Mouse (Mus musculus) cortical plate, adult 2 months (tissue): ENCODE measurements around the gene Arhgap40. TPM values are rescaled to one million over a fixed set of nuclear protein-coding genes. Genes with fewer than 3 reads are reported as not detected.

ENCODE experiments used
- H3K27ac ChIP-seq: fragments of 200-500 bp; 2 replicates; pipeline ENCODE4 v1.5.1; 2012; ENCODE audit warnings: low read length, control low read depth, inconsistent platforms; ENCODE audit not compliant: insufficient read depth
- H3K4me1 ChIP-seq: fragments of 200-500 bp; 2 replicates; pipeline ENCODE4 v1.6.1; 2011; ENCODE audit warnings: low read length; ENCODE audit not compliant: control insufficient read depth, insufficient read depth
- H3K4me3 ChIP-seq: fragments of 200-500 bp; 2 replicates; pipeline ENCODE4 v1.5.1; 2011; ENCODE audit warnings: mild to moderate bottlenecking, low read length, control low read depth; ENCODE audit not compliant: insufficient read depth
- CTCF ChIP-seq: fragments of 200-500 bp; IDR thresholded peaks from 2 replicates; pipeline ENCODE4 v1.5.1; 2011; ENCODE audit warnings: mild to moderate bottlenecking, control low read depth, low read length; ENCODE audit not compliant: insufficient read depth; ENCODE audit errors: extremely low read depth
- POLR2A ChIP-seq: fragments of 200-500 bp; IDR thresholded peaks from 2 replicates; pipeline ENCODE4 v1.6.1; 2011; ENCODE audit warnings: mild to moderate bottlenecking, low read length, control low read depth; ENCODE audit not compliant: insufficient read depth; ENCODE audit errors: extremely low read depth
- polyA plus RNA-seq: library from polyadenylated mRNA; depleted of rRNA; stranded (reverse); fragments of >200 nt; gene quantifications from 2 replicates; pipeline ENCODE4 v1.2.3, GENCODE M21; 2012; rRNA removed

Gene Arhgap40
- 1.3 TPM in 2 replicates for polyA plus RNA-seq

DNA sequence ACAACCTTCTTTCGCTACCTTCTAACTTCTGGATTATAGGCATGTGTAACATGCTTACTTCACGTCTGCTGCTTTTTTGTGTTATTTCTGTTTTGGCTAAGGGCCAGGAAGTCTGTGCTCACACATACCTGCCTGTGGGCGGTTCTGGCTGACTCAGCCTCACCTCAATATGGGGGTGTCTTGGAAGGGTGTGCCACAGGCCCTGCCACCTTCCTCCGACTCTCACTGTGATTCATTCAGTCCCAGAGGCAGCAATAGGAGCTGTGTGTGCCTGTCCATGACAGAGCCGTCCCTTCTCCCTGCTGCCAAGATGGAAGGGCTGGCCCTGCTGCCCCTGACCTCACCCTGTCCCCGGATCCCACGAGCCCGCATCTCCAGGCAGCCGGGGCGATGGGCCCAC, at the start of gene Arhgap40:
Arhgap40 (plus strand) TSS at position 269 of the 400 bp plus-strand sequence.
- Histone ChIP-seq H3K4me1 (no peaks in the 10 kb centered on the region), H3K4me3 (no peak within 1 kb of the TSS), H3K27ac (no peak within 1 kb of the TSS)
- no peak for TF ChIP-seq CTCF
- no peak for TF ChIP-seq POLR2A

DNA sequence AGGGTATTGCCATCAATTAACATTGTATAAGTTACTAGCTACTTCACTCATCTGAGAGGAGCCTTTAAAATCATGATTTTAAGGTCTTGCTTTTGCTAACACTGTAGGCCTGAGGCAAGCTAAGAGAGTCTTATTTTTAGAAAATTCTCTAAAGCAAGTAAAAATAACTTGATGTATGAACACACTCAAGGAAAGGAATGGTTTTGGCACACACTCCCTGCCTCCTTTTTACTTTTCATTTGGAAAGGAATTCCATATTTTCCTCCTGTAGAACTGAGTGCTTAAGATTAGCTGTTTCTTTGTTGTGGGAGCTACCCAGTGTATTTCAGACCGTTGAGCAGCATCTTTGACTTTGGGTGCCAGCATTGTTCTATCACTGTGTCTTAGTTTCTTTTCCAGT, 38.4 kb upstream of the Arhgap40 start:
- H3K27ac ChIP-seq, result peak overlapping the region; percentile 81; the same call in 1 of the 2 replicates

DNA sequence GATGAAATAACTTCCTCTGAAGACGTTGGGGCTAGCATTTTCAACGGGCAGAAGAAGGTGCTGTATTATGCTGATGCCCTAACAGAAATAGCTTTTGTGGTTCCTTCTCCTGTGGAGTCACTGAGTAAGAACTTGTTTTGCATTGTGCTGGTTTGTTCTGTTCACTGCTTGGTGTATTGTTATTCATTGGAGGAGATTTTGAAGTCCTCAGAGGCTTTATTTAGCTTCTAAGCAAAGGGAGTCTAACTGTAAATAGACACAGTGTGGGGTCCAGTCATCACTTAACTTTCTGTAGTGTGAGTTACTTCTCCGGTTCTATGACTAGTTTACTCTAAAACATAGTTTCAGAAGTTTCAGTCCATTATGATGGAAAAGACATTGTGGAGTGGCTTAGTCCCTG, 35.0 kb upstream of the Arhgap40 start:
- peaks cover 3% of the 10 kb centered on the region for H3K4me1 ChIP-seq

More for the DNA sequence above, 38.4 kb upstream of the Arhgap40 start:
- no peak for TF ChIP-seq CTCF
- TF ChIP-seq POLR2A, result no peak
- peaks cover 3% of the 10 kb centered on the region for H3K4me1 ChIP-seq
- no peak overlapping the region for H3K4me3 ChIP-seq

DNA sequence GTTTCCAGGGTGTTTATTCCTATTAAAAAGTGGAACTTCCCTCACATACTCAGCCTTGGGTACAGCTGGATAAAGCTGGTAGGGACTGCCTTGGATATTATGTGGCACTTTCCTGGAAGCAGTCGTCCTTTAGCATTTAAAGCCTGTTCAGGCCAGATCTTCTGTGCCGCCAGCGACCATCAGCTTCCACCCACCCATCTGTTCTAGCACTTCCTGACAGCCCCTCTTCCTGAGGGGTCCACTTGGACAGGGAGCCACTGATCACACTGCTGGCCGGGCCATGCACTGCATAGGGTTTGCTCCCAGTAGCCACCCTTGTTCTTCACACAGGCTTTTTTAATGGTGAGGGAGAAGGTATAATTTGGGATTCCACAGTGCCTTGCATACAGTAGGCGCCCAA, 14.1 kb upstream of the Arhgap40 start:
- H3K27ac ChIP-seq, result no peak overlapping the region
- H3K4me1 ChIP-seq, result no peaks in the 10 kb centered on the region
- TF ChIP-seq POLR2A (no peak), CTCF (no peak)
- H3K4me3 ChIP-seq, result no peak overlapping the region

More for the DNA sequence above, 35.0 kb upstream of the Arhgap40 start:
- TF ChIP-seq POLR2A (no peak), CTCF (no peak)
- Histone ChIP-seq H3K4me3 (no peak overlapping the region), H3K27ac (no peak overlapping the region)

DNA sequence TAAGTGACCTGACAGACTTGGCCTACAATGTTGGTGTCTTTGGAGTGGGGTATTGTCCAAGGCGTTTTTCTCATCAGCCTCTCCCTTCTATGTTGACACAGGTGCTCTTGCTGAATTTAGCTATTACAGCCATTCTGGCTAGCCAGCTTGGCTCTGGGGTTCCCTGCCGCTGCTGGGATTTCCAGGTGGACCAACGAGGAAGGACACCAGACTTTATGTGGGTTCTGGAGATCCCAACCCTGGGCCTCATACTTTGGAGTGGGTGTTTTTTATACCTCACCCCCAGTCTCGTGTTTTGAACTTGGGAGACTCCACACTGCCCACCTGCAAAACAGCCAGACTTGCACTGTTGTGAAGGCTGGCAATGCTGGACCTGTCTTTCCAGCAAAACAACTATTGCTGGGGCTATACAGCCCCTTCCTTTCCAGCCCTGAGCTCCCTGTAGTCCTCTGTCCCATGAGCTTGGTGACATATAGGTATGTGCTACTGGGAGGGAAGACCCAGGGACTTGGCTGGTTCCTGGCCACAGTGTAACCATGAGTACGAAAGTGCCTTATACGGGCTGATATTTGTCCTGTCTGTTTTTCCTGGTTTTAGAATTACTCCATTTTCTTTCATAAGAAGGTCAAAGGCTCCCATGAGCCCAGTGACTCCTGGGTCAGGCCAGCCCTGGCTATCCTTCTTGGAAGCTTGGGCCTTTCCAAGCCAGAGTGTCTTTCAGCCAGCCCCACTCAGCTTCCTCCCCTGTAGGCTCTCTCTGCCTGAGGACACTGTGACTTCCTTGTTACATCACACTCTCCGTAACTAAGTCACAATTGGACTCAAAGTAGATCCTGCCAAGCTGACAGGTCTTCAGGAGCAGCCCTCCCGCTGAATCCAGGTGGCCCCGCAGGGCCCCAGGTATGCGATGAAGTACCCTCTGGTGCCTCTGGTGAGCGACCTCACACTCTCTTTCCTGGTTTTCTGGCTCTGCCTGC, 10.5 kb upstream of the Arhgap40 start, which contains the start of gene Adig:
Adig (plus strand) TSS at position 777 of the 977 bp plus-strand sequence.
- no peaks in the 10 kb centered on the region for H3K4me1 ChIP-seq
- TF ChIP-seq POLR2A (no peak), CTCF (no peak)

DNA sequence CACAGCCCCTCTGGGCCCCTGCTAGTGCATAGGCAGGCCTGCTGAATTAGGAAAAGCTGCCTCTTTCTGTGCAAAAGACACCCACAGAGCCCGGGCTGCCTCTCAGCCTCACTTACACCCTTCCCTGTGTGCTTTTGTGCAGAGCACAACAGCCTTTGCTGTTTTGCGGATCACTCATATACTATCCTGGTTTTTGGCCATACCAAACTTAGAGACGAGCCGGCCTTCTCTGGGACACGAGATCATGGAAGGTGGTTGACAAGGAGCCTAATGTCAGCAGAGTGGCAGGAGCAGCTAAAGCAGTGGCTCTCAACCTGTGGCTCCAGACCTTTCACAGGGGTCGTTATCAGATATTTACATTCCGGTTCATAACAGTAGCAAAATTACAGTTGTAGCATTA, 9.4 kb upstream of the Arhgap40 start:
- TF ChIP-seq POLR2A, result no peak
- no peak for TF ChIP-seq CTCF
- no peak overlapping the region for H3K4me3 ChIP-seq
- no peaks in the 10 kb centered on the region for H3K4me1 ChIP-seq
- H3K27ac ChIP-seq, result no peak overlapping the region

More for the DNA sequence above, 10.5 kb upstream of the Arhgap40 start, which contains the start of gene Adig:
- Histone ChIP-seq H3K27ac (no peak within 1 kb of the TSS), H3K4me3 (no peak within 1 kb of the TSS)

DNA sequence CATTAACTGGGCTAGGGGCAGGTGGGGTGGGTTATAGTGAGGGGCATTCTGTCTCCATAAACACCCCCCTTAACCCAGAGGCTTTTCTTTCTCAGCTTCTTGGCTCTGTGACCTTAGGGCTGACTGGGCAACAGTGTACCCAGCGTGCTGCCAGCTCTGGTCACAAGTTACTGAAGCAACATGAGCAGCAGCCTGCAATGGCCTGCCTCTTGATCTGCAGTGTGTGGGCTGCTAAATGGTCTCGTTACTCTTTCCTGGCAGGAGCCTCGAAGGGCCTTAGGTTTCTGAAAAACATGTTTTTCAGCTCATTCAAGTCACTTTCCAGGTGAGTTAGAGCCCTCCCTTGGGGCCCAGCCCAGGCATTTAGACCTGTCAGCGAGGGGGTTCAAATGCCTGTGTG, 8.9 kb upstream of the Arhgap40 start:
- no peaks in the 10 kb centered on the region for H3K4me1 ChIP-seq
- TF ChIP-seq CTCF (no peak), POLR2A (no peak)
- no peak overlapping the region for H3K27ac ChIP-seq
- no peak overlapping the region for H3K4me3 ChIP-seq

DNA sequence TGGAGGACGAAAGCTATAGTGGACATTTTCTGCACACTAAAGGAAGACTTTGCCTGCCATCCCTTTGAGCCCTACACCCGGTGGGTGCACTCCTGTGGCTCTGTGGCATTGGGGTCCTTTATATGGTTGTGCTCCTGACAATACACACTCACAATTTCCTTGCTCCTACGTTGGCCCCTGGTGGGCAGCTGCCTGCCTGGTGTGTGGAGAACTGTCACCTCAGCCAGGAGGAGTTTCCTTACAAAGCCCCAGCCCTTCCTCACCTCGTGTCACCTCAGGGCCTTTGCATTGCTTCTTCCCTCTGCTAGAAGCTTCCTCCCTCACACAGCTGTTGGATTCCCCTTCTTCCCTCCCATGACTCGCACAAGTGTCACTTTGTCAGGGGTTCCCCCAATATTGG, 6.1 kb upstream of the Arhgap40 start:
- TF ChIP-seq POLR2A, result no peak
- TF ChIP-seq CTCF, result no peak
- H3K27ac ChIP-seq, result no peak overlapping the region
- no peaks in the 10 kb centered on the region for H3K4me1 ChIP-seq
- H3K4me3 ChIP-seq, result no peak overlapping the region

DNA sequence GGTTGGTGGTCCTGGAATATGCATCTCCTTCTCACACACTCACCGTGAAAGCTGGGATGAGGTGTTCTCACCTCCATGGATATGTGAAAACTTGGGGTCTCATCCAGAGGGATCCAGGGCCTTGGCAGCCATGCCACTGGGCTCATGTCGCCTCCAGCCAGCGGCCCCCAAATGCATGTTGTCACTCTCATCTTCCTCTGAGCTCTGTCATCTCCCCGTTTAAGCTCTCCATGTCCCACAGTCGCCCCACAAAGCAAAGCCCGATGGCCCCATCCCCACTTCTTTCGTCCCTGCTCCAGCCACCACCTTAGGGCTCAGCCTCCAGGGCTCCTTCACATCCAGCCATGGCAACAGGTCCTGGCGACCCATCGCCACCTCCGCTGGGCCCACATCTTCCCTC, 5.5 kb upstream of the Arhgap40 start:
- no peak overlapping the region for H3K4me3 ChIP-seq
- TF ChIP-seq POLR2A (no peak), CTCF (no peak)
- H3K4me1 ChIP-seq, result no peaks in the 10 kb centered on the region
- no peak overlapping the region for H3K27ac ChIP-seq

DNA sequence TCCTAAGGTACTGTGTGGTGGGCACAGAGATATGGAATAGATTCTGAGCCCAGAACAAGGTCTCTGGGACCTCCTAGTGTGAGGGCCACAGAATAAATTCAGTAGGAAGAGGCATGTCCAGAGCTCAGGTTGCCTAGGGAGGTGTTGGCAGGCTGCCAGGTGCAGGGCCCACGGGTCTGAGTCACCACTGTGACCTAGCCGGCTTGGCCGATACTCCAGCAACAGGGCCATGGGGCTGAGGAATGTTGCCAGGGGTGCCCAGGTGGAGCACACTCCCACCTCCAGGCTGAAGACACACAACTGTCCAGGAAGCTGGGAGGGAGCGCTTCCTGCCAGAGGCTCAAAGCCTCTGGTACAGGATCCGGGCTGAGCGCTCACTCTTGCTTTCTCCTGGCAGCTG, 1.9 kb upstream of the Arhgap40 start:
- H3K27ac ChIP-seq, result no peak overlapping the region
- no peak for TF ChIP-seq CTCF
- no peak for TF ChIP-seq POLR2A
- H3K4me1 ChIP-seq, result no peaks in the 10 kb centered on the region
- H3K4me3 ChIP-seq, result no peak overlapping the region
